Mouse (Mus musculus): Measurements from ENCODE around the gene Lypd5. TPM values are rescaled to one million over a fixed set of nuclear protein-coding genes. Genes with fewer than 3 reads are reported as not detected.
A peak's percentile ranks its signal among the peaks of the same experiment; 100 is the strongest.

Lypd5 gene
- total RNA-seq (2021) = not detected
- long read RNA-seq = 0 reads

- DNase-seq (ENCODE audit: low spot score in 2 of 2) = no peak
Measured at GRCm38 (mm10) chr7:24348896-24349295, at the start of gene Lypd5. Gene Lypd5, plus strand, starts transcription at chr7:24349196.

DNA sequence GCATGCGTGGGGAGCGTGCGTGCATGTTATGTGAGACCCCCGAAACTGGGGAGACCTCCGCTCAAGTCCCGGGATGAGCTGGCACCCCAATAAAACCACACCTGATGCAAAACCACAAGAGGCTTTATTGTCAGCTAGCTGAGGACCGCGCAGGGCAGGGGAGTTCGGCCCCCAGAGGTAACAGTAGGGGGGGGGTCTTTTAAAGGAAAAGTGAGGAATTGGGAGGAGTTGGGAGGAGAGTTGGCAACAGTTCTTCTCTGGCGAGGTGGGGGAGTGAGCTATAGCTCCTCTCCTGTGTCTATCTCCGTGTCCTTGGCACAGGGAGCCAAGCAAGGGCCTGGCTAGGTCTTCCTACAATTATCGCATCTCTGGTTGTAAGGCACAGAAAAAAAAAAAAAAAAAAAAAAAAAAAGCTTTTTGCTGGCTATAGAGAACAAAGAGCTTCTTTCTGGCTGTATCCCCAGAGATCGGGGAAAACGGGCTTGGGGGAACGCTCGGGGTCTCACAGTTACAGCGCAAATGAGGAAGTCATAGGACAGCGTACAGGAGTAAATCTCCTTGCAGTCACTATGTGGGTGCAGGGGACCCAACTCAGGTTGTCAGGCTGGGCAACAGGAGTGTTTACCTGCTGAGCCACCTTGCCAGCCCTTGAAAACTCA lies 49.0 kb upstream of the Lypd5 start:
- peak in 1 of 2 experiments; percentile 25 for DNase-seq (ENCODE audit: low spot score in 2 of 2)

- peak in 1 of 2 experiments; percentile 48 for DNase-seq (ENCODE audit: low spot score in 2 of 2)
Measured at GRCm38 (mm10) chr7:24300771-24301282, 48.2 kb upstream of the Lypd5 start, which contains the start of gene Zfp61. Gene Zfp61, minus strand, starts transcription at chr7:24301232.

DNA sequence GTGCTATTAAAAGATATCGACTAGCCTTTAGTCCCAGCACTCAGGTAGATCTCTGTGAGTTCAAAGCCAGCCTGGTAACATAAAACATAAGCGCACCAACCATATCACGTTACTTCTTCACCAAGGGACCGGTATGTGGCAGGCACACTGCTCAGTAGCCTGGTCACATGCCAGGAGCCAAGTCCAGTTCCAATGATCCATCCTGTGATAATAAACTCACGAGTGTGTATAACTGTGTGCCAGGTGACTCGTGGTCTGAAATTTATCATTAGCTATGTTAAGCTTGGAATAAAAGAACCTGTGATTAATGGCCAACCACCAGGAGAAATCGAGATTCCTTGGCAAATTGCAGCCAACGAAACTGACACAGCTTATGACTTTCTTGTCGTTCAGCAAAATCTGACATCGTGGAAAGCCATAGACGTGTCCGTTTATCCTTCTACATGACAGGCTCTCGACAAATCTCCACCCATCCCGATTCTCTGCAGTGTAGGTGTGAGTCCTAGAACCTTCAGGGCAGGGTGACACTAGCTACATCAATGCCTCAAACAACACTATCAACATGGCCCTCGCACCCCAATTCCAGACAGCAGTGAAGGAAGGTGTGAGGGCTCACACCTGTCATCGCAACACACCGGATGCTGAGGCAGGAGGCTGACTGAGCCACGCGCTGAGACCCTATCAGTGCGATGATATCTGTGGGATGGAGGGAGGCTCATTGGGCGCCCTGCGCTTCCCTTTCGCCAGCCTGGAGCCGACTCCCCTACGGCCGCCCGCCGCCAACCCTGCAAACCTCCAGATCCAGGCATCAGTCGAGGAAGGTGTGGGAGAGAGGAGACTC lies 33.0 kb upstream of the Lypd5 start:
- peak in 1 of 2 experiments; percentile 25 for DNase-seq (ENCODE audit: low spot score in 2 of 2)

DNA sequence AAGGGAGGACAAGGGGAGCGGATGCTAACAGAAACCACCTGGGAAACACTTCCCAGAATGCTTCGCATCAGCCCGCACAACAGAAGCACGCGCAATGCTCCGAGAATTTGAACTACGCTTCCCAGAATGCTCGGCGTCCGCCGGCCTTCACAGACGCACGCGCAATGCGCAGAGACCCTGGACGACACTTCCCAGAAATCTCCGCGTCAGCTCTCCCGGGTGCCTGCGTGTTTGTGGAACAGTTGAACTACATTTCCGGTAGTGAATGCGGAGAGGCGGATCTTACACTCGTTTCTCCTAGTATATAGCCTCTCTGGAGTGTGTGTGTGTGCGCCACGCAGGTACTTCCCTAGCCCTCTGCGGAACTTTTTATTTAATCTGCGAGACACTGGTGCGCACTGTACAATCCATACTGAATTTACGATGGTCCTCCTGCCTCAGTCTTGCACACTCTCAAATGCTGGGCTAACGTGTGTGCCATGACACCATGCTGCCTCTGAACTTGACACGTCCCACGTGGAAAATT lies 32.4 kb upstream of the Lypd5 start, which contains the start of gene Zfp94:
TSS of gene Zfp94 (minus strand) at position 100 of the 526 bp plus-strand sequence.
- peak; percentile 97 to 99 for DNase-seq (ENCODE audit: low spot score in 2 of 2)

DNA sequence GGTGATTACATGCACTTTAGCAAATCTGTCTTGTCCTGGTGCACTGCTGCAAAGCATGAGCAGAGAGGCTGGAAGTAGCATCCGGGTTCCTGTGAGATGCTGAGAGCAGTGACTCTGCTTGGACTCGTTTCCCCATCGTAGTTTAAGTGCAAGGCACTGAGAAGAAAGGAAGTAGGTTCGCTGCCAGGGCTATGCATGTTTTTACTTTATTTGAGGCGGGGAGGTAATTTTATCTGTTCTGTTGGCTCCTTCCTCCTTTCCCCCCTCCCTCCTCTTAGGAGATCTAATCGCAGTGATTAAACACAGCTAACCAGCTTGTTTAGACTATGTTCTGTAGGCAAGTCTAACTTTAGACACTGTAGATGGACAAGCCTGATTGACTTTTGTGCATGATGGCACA lies 30.1 kb upstream of the Lypd5 start:
- no peak for DNase-seq (ENCODE audit: low spot score in 2 of 2)

DNA sequence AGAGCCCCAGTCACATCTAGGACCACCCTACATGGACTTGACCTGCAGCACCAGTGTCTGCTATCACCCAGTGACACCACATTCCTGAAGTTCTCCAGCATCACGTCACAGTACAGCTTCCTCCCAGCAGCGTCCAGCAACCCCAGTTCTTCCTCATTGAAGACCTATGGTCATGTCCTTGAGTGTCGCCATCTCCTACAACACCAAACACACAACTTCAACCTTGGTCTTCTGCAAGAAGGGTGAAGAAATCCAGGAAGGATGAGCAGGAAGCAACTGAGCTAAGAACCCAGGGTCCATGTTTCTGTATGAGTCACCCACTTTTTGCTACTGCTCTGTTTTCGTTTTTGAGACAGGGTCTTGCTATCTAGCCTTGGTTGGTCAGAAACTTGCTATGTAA lies 26.4 kb upstream of the Lypd5 start:
- no peak for DNase-seq (ENCODE audit: low spot score in 2 of 2)

GRCm38 (mm10) chr7:24325197-24325596 lies 23.8 kb upstream of the Lypd5 start:
- peak in 1 of 2 experiments; percentile 59 for DNase-seq (ENCODE audit: low spot score in 2 of 2)

DNA sequence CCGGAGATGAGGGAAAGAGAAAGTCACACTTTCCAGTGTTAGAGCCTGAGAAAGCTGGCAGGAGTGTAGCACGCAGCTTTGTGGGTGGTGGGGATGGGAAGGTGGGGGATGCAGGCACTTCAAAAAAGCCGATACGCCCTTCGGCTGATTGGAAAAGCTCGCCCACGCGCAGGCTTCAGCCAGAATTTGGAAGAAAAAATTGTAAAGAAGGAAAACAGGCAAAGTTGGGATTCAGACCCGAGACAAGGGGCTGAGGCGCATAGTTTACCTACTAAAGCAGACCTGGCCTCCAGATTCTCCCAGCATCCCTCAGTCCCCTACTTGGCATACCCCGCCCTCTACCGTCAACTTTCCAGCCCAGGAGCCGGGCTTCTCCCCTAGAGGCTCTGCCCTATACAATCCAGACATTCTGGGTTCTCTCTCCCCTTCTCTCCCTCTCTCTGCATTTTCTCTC lies 23.3 kb upstream of the Lypd5 start:
- DNase-seq (ENCODE audit: low spot score in 2 of 2) = peak; percentile 16 to 68

- DNase-seq (ENCODE audit: low spot score in 2 of 2) = peak in 1 of 2 experiments; percentile 19
Measured at GRCm38 (mm10) chr7:24326273-24327135, 22.5 kb upstream of the Lypd5 start.

DNA sequence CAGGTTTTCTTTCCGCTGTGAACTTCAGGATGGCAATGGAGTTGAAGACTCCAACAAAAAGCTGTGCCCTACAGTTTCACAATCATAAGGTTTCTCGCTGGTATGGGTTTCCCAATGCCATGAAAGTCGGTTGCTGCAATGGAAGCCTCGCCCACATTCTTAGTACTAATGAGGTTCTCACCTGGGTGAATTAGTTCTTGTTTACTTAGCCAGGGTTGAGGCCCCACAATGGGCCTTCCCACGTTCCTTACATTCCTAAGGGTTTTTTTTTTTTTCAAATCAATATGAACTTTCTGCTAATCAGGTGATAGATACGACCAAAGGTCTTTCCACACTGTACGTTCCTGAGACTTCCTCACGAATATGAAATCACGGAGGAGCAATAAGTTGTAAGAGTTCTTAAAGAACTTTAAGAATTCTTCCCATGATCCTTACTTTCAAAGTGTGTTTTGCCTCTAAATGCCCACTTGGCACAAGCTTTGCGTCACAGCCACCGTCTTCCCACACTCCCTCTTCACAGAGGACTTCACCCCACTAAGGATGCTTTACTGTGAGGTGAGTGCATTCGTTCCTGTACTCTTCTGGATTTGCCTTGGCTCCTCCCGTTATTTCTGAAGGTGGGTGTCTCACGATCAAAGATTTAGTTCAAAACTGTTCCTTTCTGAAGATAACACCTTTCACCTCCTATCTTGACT lies 21.6 kb upstream of the Lypd5 start:
- no peak for DNase-seq (ENCODE audit: low spot score in 2 of 2)

DNA sequence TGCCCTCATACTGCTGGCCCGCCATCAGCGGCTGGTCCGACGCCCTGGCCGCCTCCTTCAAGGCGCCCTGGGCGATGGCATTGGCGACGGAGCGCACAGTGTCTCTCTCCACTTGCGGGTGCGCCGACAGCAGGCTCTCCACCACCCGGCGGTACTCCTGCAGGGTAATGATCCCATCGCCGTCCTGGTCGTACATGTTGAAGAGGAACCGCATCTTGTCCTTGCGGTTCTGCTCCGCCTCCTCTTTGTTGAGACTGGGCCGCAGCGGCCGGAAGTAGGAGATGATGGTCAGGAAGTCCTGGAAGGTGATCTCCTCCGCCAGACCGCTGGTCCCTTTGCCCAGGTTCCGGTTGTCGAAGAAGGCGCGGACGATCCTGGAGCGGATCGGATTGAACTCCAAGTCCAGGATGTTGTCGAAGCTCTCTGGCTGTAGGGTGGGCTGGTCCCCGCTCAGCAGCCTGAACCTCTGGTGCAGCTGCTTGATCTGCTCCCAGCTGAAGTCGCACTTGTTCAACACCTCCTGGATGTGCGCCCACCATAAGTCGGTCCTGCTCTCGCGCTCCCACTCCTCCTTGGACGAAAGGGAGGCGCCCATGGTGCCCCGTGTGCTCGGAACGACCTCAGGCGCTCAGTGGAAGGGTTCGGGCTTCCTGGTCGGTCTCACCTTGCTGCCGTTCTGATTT lies 15.6 kb upstream of the Lypd5 start, which contains the start of gene Tescl:
TSS of gene Tescl (minus strand) at position 633 of the 683 bp plus-strand sequence.
- no peak for DNase-seq (ENCODE audit: low spot score in 2 of 2)

GRCm38 (mm10) chr7:24335699-24336309 lies 13.2 kb upstream of the Lypd5 start:
- DNase-seq (ENCODE audit: low spot score in 2 of 2) = peak; percentile 66 to 90

GRCm38 (mm10) chr7:24338241-24338640 lies 10.8 kb upstream of the Lypd5 start:
- no peak for DNase-seq (ENCODE audit: low spot score in 2 of 2)

DNA sequence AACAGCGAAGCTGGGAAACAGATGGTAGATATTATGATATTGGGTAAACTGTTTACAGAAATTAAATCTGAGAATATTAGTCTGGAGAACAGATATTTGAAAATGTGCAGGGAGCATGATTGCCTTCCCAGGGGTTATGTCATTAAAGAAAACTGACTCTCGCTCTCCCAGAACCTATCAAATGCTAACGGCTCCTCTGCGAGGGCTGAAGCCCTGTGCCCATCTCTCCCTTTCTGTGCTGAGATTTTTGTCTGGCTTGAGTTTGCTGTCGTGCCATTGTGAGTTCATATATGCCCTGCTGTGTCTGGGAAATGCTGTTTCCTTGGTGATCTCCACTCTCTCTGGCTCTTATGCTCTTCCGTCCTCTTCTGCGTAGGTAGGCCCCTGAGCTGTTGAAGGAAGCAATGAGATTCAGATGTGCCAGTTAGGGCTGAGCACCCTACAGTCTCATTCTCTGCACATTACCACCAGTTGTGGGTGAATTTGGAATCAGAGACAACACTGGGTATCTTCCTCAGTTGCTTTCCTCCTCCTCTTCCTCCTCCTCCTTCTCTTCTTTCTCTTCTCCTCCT lies 5.2 kb upstream of the Lypd5 start:
- peak in 1 of 2 experiments; percentile 41 for DNase-seq (ENCODE audit: low spot score in 2 of 2)

DNA sequence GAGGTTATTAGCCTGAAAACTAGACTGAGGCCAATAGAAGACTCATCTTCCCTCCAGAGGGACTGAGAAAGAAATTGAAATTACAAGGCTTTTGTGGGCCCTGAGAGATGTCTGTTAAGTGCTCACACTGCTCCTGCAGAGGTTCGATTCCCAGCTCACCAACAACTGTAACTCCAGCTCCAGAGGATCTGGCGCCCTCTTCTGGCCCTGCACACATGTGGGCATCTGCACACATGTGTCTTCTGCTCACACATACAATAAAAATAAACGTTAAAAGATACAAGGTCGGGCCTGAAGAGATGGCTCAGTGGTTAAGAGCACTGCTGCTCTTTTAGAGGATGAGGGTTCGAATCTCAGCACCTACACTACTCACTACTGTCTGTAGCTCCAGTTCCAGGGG lies 2.6 kb upstream of the Lypd5 start:
- DNase-seq (ENCODE audit: low spot score in 2 of 2) = no peak

DNA sequence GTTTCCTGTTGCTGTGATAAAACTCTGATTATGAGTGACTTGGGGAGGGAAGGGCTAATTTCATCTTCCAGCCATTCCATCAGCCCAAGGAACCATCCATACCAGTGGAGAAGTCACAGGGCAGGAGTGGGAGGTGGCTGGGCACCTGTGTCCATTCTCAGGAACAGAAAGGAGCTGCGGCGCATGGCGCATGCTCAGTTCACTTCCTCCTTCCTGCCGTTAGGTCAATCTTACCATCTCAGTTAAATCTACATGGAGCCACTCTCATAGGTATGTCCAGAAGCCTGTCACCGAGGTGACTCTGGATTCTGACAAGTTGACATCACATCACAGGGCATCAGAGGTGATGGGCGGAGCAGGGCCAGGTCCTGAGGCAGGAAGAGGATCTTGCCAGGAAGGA lies 6.7 kb downstream of the Lypd5 start:
- DNase-seq (ENCODE audit: low spot score in 2 of 2) = no peak

DNA sequence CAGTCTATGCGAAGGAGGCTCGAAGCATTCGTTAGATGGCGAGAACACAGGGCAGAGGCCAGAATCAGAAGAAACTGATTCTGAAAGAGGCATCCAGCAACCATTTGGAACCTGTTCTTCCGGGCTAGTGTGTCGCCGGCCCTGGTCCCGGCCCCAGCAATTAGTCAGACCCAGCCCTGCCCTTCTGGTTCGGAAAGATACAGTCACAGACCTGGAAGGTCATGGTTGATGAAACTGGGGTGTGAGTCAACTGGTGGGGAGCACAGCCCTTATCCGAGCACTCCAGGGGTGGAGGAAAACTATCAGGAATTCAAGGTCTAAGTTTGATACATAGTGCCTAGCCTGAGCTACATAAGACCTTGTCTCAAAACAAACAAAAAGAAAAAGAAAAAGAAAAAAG lies 7.1 kb downstream of the Lypd5 start:
- no peak for DNase-seq (ENCODE audit: low spot score in 2 of 2)

DNA sequence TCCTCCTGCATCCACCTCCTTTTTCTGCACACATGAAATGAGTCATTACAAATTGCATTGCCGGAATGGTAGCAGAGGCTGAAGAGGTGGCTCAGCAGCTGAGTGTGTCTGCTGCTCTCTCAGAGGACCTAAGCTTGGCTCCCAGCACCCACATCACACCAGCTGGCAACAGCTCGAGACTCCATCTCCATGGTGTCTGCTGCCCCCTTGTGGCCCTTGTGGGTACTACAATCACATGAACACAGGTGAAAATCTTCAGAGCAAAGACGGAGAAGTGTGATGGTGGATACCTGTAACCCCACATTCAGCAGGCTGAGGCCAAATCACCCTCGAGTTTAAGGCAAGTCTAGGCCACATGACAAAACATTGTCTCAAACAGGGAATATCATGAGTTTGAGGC lies 8.9 kb downstream of the Lypd5 start:
- no peak for DNase-seq (ENCODE audit: low spot score in 2 of 2)

All from layer of hippocampus, adult 18-20 months (tissue).